Mouse (Mus musculus): Measurements from ENCODE around the gene Gm15114. TPM values are rescaled to one million over a fixed set of nuclear protein-coding genes. Genes with fewer than 3 reads are reported as not detected.
"Not testable (repeated sequence)": the region's sequence is repeated elsewhere in the genome, so short reads cannot be mapped to it uniquely, and the experiment has no call there.

Gm15114 gene
- polyA plus RNA-seq (2015; fragmentation: Nextera tagmentation; extraction: Ambion mirVana), result not detected in 2 replicates

- WGBS, result no CpG with 5 or more reads among the region's 1 CpGs
These were observed at the start of gene Gm15114 for GRCm38 (mm10) chrX:148488649-148489048. Gene Gm15114, plus strand, starts transcription at chrX:148488949.

More at GRCm38 (mm10) chrX:148488649-148489048, at the start of gene Gm15114:
- H3K4me3 ChIP-seq (ENCODE audit: low read depth, low read length); H3K27ac ChIP-seq (ENCODE audit: low read length); H3K9ac ChIP-seq (ENCODE audit: low read depth, low read length); H3K9me3 ChIP-seq (replicated peaks; ENCODE audit: control insufficient read depth, low read length, poor library complexity, severe bottlenecking); H3K4me1 ChIP-seq (ENCODE audit: control insufficient read depth, insufficient read depth, low read length); H3K27me3 ChIP-seq (ENCODE audit: control insufficient read depth, insufficient read depth, low read depth, low read length); ATAC-seq; H3K36me3 ChIP-seq (ENCODE audit: control insufficient read depth, insufficient read depth, low read length); H3K4me2 ChIP-seq (ENCODE audit: low read length): not testable (repeated sequence)

Other genes with a start within 250 kb of the Gm15114 start
- not detected in 2 replicates for gene Gm8334, start 126.2 kb downstream of the Gm15114 start, polyA plus RNA-seq (2015; fragmentation: Nextera tagmentation; extraction: Ambion mirVana)
- gene Gm15127, start 174.6 kb downstream of the Gm15114 start, polyA plus RNA-seq (2015; fragmentation: Nextera tagmentation; extraction: Ambion mirVana), result not detected in 2 replicates